Mouse (Mus musculus) kidney, adult 11 months (tissue): ENCODE results near the gene Prkcq.
A peak's percentile ranks its signal among the peaks of the same experiment; 100 is the strongest.

Experiments
- DNase-seq: peaks from one replicate; pipeline ENCODE4 v3.0.0; 2022

Gene Prkcq

DNA sequence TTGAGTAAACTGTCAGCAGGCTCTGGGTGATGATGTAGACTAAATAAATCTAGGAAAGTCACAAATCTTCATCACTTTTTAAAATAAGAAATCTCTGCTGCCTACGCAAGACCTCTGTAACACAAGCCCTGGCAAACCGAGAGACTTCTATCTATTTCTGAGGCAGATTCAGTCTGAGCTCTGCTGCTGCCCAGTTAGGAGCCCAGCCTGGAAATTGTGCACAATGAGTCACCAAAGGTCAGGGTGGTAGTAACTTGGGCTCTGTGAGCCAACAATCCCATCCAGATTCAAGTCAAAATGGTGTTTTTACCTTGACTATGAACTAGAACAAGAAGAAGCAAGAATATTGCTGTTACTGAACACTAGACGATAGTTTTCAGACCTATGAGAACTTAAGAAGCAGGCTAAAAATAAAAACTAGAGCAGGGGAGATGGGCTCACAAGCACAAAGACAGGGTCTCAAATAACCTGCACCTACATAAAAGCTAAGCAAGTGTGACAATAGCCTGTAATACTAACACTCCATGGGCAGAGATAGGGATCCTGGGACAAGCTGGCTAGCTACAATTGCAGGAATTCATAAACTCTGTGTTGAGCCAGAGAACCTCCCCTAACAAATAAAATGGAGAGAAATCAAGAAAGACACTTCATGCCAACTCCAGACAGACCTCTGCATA, 53.0 kb downstream of the Prkcq start:
- DNase-seq: no peak

DNA sequence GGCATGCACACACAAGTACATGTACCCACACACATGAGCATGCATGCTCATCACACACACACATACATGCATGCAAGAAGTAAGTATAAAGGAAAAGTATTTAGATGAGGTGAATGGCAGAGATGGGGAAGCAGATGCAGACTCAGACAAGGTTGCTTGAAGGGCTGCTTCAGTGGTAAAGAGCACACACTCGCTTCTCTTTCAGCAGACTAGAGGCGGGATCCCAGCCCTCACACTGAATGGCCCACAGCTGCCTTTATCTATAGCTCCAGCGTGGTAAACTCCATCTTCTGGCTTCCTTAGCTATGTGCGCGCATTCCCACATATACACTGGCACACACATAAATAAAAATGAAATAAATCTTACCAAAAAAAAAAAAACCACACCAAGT, 53.6 kb downstream of the Prkcq start:
- DNase-seq: no peak

DNA sequence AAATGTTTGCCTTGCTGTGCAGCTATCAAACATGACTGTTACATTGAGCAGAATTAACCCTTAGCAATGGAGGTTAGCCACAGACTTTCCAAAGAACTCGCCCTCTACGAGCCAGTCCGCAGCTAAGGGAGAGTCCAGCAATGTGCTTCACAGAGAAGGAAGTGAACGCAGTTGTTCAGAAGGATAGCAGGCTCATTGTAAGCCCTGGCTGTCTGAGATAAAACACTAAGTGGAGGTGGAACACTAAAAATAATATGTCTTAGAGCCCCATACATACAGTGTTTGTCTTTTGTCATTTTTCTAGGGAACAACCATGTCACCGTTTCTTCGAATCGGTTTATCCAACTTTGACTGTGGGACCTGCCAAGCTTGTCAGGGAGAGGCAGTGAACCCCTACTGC, 54.6 kb downstream of the Prkcq start:
- DNase-seq: no peak

DNA sequence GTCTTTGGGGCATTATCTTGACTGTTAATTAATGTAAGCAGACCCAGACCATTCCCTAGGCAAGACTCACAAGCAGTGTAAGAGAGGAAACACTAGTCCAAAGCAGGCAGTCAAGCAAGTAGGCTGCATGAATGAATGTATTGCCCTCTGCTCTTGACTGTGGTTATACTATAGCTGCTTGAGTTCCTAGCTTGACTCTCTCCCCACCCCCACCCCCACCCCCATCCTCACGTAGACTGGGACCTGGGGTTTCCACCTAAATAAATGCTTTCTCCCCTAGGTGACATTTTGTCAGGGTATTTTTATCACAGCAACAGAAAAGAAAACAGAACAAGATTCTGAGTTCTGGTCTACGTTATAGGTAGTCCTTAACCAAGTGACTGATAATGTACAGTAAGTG, 57.2 kb downstream of the Prkcq start:
- no peak for DNase-seq

DNA sequence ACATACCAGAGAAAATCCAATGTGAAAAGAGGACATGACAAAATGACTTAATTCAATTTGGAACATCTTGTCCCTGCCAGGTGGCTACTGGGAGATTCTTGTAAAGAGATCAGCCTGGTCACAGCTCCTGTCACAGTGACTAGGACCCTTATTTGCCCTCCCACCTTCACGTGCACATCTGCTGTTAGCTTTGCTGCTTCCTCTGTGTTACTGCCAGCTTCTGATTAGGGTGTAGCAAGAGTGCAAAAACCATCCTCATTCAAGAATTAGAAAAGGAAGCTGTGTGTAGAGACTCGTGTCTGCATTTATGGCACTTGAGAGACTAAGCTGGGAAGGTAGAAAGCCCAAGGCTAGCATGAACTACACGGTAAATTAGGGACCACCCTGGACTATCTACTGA, 59.2 kb downstream of the Prkcq start:
- no peak for DNase-seq

DNA sequence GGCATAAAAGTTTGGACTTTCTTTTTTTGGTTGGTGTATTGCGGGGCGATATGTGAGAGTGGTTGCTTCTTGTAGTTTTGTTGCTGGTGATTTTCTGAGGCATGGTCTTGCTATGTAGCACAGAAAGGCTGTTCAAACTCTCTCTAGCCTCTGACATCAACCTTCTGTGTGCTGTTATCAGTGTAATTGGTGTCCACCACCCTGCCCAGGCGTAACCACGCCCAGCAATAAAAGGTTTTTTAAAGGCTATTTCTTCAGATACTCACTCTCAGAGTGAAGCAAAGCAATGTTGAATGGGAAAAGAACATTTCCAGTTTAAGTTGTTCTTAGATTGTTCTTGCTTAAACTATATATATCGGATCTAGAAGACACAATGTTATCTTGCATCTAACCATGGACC, 60.1 kb downstream of the Prkcq start:
- DNase-seq: no peak

DNA sequence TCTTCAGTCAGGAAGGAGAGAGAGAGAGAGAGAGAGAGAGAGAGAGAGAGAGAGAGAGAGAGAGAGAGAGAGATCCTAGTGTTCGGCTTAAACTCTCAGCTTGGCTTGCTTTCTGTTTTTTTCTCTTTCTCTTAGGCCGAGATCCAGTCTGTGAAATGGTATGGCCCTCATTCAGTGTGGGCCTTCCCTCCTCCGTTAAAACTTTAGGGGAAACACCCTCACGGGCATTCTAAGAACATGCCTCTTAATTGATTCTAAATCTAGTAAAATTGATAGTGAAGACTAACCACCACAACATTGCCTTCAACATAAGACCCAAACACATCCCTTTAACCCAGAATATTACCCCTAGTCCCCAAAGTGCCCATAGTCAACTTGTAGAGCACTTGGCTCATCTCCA, 66.3 kb downstream of the Prkcq start:
- no peak for DNase-seq

DNA sequence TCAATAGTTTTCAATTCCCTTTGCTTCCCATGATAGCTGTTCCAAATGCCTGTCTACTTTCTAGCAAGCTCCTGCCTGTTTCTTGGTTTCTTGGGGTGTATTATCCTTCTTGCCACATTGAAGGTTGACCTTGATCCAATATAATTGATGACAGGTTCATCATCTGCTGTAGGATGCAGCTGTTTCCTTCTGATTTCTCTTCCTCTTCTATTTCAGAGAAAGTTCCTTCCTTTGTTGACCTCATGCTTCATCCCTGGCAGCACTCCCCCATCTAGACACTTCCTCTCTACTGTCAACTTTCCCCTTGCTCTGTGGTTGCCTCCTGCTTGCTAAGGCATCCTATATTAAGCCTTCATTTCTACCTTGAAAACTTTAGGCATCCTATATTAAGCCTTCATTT, 67.6 kb downstream of the Prkcq start:
- DNase-seq: no peak

DNA sequence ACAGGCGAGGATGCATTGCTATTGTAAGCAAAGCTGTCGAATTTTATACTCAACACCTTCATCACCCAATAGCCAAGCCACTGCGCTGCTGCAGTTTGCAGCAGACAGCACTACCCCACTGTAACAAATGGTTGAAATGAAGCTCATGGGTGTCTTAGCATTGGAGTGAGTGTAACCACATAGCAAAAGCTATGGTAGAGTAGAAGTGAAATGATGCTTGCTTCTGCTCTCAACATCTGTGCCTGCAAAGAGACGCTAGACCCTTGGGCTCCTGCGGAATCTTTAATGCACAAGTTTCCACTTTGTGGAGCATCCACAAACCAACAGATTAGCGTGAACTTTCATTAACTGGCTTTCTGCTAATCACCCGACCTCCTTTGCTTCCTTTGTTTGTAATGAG, 74.0 kb downstream of the Prkcq start:
- DNase-seq: no peak

DNA sequence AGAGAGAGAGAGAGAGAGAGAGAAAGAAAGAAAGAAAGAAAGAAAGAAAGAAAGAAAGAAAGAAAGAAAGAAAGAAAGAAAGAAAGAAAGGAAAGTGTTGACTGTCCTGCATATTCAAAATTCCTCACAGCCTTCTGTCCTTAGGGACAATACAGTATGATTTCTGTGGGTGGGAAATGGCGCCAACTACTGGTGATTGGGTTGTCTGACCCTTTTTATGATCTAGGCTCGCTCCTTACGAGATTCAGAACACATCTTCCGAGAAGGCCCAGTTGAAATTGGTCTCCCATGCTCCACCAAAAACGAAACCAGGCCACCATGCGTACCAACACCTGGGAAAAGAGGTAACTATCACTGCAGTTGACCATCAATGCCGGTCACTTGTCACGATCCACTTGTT, 82.0 kb downstream of the Prkcq start:
- peak; percentile 28 for DNase-seq

DNA sequence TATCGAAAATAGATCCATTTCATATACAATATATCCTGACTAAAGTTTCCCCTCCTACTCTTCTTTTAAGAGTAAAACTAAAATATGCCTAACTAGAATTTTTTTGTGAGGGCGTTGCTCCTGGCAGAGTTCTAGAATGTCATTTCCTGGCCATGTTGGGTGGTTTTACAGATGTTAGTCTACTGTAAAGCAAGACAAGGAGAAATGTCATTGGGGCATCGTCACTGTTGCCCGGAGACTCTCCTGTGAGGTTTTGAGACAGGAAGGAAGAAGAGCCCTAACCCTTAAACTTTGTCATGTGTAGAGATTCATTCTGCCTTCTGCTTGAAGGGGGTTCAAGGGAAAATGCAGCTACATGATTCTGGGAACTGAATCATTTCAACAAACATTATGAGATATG, 82.5 kb downstream of the Prkcq start:
- no peak for DNase-seq

DNA sequence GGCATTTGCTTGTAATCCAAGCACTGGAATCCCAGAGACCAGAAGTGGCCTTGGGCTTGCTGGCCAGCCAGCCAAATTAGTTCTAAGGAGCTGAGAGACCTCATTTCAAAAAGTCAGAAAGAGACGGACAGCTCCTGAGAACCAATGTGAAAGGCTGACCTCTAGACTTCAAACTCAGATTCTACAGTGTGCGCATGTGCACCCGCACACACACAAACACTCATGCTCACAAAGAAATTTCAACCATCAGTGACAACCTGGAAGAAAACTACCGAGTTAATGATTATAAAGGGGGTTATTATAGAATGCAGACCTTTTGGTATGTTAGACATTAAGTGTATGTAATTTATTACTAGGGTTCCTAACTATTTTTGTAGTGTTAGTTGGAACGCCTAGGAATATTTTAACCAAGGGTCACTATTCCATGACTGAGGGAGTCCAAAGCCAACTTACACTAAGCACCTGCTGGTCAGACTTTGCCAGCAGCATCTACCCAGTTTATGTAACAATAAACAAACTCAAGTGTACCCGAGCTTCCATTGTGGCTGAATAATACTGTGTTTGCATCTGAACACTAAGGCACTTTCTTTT, 85.4 kb downstream of the Prkcq start:
- peak; percentile 65 for DNase-seq

DNA sequence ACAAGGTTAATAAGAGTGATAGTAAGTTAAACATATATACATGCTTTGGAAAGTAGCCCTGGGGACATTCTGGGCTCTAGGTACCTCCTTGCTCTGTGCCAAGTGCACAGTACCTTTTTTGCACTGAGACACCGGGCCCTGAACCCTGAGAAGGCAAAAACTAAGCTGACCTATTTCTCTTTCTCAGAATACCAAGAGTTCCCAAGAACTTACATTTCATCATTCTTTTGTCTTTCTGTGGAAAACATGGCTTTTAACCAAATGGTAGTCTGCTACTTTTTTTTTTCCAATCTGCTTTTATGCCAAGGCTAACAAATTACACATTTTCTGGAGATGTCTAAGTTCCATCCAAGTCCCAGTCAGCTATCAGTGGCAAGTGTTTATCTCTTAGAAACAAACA, 86.3 kb downstream of the Prkcq start:
- DNase-seq: no peak

DNA sequence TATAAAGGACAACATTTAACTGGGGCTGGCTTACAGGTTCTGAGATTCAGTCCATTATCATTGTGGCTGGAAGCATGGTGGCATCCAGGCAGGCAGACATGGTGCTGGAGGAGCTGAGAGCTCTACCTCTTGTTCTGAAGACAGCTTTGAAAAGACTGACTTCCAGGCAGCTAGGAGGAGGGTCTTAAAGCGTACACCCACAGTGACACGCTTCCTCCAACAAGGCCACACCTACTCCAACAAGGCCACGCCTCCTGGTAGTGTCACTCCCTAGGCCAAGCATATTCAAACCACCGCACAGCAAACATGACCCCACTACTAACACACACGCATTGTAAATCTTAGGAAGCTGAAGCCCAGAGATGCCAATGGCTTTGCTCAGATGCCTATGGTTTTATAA, 87.5 kb downstream of the Prkcq start:
- DNase-seq: no peak

DNA sequence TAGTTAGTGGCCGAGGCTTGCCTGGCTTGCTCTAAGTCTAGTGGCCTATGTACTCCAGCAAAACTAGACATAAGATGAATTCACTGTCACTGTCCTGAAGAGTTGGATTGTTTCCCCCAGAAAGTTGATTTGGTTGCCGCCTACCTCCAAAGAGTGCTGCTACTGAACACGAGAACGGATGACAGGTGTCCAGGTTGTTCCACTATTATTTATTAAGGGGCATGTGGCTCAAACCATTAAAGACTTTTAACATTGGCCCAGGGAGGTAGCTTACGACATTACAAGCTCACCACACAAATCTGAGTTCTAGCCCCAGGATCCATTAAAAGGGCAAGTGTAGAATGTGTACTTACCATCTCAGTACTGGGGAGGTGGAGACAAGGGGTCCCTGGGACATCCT, 92.9 kb downstream of the Prkcq start:
- DNase-seq: no peak

DNA sequence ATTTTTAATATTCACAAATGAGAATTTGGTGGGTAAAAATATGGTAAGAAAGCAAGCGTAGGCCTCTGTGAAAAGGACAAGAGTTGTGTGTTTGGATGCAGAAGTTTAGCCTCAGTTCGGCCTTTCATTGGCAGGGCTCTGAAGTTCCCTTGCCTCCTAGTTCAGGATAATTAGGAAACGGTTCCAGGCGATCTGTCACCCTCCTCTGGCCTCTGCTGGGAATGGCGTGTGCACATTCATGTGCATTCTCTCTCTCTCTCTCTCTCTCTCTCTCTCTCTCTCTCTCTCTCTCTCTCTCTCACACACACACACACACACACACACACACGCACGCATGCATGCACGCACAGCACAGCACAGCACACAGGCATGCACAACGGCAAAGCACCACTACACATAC, 93.5 kb downstream of the Prkcq start:
- DNase-seq: no peak

DNA sequence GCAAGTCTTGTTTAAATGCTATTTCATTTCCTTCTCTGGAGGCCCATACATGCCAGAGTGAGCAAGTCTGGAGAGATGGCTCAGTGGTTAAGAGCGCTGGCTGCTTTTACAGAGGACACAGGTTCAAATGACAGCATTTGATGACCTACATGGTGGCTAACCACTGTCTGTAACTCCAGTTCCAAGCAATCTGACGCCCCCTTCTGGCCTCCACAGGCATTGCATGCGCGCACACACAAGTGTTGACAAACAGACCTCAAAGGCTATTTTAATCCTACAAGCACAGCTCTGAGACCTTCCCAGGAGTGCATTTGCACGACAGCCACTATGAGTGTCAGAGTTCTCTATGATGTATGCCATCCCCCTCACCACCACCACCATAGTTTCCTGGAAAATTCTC, 94.4 kb downstream of the Prkcq start:
- DNase-seq: peak; percentile 22

DNA sequence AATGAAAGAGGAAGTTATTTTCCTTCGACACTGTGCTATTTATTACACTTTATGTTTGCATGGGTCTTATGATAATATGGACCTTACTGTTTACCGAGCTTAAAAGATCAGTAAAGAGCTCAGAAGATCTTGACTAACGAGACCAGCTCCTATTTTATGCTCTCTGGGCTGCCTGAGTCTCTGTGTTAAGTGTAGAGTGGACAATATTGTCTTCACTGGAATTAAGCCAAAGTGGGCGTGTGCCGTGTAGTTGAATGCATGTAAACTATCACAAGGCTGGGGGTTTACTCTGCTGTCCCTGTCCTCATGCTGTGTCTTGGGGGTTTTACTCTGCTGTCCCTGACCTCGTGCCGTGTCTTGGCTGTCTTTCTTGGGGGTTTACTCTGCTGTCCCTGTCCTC, 107.1 kb downstream of the Prkcq start:
- DNase-seq: no peak

DNA sequence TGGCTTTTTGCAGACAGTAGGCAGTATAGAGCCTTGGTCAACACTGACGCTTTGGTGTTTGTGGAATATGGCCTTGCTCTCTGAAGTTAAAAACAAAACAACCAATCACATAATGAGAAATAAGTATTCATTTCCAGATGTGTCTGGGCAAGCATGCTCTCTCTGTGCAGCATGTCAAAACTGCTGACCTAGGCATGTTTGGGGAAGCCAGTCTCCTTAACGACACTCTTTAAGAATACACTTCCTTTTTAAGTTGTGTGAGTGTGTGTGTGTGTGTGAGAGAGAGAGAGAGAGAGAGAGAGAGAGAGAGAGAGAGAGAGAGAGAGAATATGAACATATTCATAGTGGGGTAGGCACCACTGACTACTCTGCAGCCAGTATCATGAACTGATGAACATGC, 108.3 kb downstream of the Prkcq start:
- no peak for DNase-seq

DNA sequence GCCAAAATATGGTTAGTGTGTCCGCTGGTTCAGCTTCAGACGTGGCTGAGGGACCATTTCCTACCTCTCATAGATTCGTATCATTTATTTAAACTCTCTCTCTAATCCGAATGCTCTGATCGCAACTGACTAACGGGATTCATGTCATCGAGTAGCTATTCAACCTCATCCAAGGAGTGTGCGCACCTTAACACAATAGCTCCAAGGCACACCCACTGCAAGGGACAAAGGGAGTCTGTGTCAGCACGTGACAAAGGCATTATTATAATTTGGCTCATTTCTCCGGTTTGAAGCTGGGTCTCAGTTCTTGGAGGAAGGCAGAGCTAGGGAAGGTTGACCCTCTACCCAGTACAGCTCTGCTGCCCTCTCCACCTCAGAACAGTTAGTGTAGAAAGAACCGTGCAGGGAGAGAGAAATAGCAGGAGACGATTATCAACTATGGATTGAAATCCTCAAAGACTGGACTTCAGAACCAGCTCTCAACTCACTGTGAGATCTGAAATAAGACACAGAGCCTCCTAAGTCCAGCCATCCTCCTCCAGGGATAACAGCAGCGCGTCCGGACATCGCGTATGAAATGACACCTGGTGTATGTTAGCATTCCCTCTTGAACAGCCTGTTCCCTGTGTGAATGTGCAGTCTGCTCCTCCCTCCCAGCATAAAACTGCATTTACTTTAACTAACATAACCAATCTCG, 116.1 kb downstream of the Prkcq start:
- DNase-seq: no peak

DNA sequence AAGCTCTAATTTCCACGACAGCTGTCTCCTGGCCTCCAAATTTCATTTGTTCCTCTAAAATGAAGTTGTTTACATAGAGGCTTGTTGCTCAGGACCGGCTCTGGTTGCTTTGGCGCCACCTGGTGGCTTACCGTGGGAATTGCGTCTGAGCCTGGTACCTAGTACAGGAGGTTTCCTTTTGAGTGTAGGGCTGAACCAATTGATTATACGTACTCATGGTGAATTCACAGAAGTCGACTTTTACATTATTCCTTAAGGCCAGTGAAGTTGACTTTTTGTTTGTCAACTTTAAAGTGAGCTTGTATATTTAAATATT, 116.6 kb downstream of the Prkcq start:
- peak; percentile 56 for DNase-seq

DNA sequence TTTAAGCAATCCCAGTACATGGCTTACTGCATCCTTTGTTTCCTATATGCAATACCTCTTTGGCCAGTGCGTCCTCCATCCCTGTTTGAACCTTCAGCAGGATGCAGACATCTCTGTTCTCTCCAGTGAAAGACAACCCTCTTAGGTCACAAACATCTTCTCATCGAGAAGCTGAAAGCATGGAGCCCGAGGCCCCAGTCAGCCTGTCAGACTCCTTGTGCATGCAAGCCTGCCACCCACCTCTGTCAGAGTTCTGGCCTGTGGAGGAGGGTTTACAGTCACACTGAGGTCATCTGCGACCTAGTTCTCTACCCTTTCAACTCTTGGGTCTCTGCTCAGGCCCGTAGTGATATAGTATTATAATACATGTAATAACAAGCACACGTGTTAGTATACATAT, 119.0 kb downstream of the Prkcq start:
- no peak for DNase-seq

DNA sequence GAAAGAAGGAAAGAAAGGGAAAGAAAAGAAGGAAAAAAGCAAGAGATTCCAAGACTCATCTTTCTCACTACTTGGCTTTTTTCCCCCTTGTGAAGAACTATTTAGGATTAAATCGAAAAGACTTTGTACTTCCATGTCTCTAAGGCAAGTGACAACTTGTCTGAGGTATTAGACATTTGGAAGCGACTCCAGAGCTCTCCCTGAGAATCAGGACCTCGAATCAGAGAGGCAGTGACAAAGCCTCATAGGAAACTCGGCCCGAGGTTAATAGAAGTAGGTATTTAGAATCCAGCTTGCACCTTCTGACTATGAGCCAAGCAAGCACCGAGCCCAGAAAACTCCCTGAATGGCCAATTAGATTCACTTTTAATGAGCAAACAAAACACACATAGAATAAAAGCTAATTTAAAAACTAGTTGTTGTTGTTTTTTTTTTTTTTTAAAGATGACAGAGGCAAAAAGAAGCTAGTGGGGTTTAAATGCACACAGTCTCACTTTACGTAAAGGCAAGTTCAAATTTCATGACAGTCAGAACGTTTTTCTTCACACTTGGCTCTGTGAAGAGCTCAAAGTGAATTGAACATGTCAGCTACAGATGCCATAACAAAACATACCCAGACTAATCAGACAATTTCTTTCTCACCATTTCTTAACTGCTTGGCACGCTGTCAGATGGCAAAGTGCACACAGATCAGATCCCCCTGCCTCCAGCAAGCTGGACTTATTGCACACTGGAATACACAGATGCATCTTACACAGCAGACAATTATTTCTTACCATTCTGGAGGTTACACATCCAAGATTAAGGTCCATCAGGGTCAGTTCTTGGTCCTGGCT, 119.9 kb downstream of the Prkcq start:
- no peak for DNase-seq

DNA sequence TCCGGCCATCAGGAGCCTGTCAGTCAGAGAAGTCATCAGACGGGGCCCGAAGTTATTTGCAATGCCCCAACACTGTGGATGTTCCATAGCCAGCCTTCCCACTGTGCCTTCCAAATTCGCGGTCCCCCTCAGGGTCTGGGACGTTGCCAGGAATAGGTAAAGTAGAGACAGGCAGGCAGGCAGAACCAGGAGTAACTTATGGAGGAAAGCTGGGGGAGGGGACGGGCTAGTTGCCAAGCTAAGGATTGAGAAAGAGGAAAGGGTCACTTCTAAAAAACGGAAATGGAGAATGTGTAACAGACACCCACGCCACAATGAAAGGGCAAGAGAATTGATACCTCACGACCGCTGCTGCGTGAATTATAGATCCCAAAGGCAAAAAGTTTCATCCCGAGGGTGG, 121.2 kb downstream of the Prkcq start:
- DNase-seq: no peak
